Mouse (Mus musculus): ENCODE results near the gene Tfb1m. TPM values are rescaled to one million over a fixed set of nuclear protein-coding genes. Genes with fewer than 3 reads are reported as not detected.

Gene Tfb1m
- total RNA-seq, 2 experiments from 2014 or later = 5.9 to 6.1 TPM

DNA sequence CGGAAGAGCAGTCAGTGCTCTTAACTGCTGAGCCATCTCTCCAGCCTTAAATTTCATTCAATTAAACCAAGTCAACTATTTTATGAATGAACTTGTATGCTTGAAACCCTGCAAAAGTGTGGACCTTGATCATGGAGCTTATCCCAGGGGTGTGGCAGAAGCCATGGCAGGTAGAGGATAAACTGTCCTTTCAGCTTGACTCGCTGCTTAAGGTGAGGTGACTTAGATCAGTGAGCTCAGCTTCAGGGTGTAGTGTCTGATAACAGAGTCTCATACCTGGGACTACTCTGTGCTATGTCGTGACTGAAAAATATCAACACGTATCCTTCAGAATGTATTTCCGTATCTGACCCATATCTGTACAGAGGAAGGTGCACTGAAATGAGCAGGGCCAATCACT lies 37.2 kb downstream of the Tfb1m start:
- intact Hi-C loops (cut with DNase I) = no loop called here
- DNase-seq (ENCODE audit: extremely low spot score in 1 of 2, low spot score in 2 of 2) = no peak

DNA sequence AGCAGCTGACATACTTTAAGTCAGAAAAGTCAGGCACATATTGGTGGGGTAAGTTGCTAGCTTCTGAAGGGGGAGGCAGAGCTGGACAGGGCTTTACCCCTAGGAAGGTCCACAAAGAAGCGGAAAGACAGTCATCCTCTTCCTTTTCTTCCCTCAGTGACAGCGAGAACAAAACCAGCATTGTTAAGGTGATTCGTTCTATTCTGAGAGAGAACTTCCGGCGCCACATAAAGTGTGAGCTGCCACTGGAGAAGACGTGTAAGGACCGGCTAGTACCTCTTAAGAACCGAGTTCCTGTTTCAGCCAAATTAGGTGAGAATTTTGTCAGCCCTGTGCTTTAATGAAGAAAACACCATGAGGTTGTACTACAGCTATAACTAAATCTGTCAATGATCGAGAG lies 41.2 kb downstream of the Tfb1m start:
- intact Hi-C loops (cut with DNase I) = loop anchor here (10.0 kb wide), 1 partner anchor 232 kb away; no protein-coding TSS in a partner anchor
- DNase-seq (ENCODE audit: extremely low spot score in 1 of 2, low spot score in 2 of 2) = no peak

DNA sequence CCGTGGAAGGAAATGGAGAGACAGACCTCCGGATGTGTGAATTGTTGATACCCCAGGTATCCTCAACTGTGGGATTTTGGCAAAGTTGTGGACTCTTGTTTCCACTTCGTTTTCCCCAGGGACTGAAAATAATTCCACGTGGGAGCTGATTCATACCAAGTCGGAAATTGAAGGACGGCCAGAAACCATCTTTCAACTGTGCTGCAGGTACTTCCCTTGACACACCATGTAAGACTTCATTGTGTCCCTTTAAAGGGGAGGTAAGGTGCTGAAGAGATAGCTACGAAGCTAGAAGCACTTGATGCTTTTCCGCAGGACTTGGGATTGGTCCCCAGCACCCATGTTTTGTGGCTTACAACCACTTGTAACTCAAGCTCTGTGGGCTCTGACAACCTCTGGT lies 41.7 kb downstream of the Tfb1m start:
- no peak for DNase-seq (ENCODE audit: extremely low spot score in 1 of 2, low spot score in 2 of 2)
- intact Hi-C loops (cut with DNase I) = loop anchor here (10.0 kb wide), 1 partner anchor 231 kb away; no protein-coding TSS in a partner anchor

DNA sequence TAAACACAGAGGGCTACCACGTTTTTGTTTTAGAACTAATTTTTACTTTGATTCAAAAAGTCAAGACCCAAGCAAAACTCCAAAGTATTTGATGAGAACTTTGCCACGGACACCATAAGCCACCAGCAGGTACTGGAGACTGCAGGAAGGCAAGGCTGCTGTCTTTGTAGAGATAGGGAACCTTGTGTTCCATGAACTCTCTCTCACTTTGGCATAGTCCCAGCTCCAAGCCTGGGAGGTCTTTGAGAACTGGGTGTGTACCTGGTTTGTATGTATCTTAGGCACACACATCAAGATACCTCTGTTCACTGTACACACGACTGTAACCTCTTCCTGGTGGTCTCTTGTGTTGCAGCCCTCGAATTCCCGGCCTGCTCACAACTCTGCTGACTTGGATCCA lies 43.3 kb downstream of the Tfb1m start:
- no peak for DNase-seq (ENCODE audit: extremely low spot score in 1 of 2, low spot score in 2 of 2)
- intact Hi-C loops (cut with DNase I) = loop anchor here (10.0 kb wide), 1 partner anchor 230 kb away; no protein-coding TSS in a partner anchor

DNA sequence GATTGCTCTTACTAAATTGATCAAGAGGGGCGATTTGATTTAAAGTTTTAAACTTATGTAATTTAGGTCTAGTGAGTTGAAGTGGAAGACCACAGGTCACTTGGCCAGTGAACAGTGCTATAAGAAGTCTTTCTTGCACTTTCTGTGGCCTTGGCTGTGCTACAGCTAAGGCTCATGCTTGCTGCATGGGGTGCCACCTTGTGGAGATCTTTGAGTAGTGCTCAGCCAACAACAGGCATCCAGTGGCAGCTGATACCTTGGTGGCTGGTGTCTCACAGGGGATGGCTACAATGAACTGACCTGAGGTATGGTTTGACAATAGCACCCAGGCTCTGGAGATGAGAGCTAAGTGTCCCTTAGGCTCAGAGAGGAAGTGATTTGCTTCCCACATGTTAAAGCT lies 47.7 kb downstream of the Tfb1m start:
- peak; percentile 71 to 74 for DNase-seq (ENCODE audit: extremely low spot score in 1 of 2, low spot score in 2 of 2)
- intact Hi-C loops (cut with DNase I) = loop anchor here (2.0 to 10.0 kb wide), 2 partner anchors 61 to 225 kb away; no protein-coding TSS in a partner anchor

DNA sequence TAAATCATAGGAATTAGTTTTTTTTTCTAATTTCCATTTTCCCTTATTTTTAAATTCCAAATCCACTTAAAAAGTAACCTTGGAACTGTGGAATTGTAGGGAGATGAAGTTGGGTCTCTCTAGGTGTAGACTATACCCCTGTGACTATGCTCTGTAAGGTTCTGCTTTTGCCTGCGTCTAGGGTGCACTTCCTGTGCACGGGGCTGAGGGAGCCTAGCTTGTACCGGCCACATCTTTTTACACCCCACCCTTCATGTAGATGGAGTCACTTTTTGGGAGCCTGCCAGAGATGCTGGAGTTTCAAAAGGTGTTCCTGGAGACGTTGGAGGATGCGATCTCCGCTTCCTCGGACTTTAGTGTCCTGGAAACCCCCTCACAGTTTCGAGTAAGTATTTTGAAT lies 51.1 kb downstream of the Tfb1m start:
- intact Hi-C loops (cut with DNase I) = no loop called here
- DNase-seq (ENCODE audit: extremely low spot score in 1 of 2, low spot score in 2 of 2) = no peak

DNA sequence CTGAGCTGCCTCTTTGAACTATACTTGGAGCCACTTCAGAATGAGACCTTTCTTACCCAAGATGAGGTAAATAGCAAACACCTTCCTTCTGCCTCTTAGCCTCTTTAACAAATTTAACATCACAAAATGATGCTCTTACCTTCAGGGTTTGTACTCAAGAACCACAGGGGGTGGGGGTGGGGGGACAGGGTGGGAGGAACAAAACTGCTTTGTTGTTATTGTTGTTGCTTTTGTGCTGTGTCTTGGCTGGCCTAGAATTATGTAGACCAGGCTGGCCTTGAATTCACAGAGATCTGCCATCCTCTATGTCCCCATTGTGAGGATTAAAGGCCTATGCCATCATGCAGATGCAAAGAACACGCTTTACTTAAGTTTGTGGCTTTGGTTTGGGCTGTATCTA lies 51.9 kb downstream of the Tfb1m start:
- intact Hi-C loops (cut with DNase I) = no loop called here
- DNase-seq (ENCODE audit: extremely low spot score in 1 of 2, low spot score in 2 of 2) = no peak

DNA sequence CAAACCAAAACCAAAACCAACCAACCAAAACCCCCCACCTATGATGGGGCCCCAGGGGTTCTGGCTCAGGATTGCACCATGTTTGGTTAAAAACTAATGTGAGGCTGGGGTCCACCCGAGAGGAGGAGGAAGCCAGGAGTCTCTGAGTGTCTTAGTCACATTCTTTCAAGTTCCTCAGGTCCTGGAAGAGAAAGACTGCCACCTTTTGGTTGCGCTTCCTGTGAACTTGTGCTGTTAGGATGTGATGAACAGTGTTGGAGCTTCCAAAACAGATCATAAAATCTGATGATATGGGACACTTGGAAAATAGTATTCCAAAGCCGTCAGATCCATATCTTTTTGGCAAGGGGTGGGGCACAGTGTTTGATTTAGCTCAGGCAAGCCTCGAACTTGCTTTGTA lies 56.6 kb downstream of the Tfb1m start:
- intact Hi-C loops (cut with DNase I) = no loop called here
- no peak for DNase-seq (ENCODE audit: extremely low spot score in 1 of 2, low spot score in 2 of 2)

DNA sequence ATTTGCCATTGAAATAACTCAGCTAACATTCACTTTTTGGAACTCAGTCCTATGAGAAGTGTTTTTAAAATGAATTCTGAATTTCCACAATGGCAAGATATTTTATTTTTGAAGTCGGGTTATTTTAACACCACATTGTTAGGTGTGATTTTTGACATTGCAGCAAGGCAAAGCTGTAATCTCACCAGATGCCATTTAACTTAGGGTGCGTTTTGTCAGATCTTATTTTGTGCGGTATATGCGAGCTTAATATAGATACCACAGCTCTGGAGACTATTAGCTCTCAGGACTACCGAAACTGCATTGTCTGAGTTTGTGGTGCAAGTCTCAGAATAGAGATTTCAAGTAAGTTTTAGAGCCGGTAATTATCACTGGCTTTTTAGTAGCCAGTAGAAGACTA lies 57.5 kb downstream of the Tfb1m start:
- intact Hi-C loops (cut with DNase I) = no loop called here
- no peak for DNase-seq (ENCODE audit: extremely low spot score in 1 of 2, low spot score in 2 of 2)

DNA sequence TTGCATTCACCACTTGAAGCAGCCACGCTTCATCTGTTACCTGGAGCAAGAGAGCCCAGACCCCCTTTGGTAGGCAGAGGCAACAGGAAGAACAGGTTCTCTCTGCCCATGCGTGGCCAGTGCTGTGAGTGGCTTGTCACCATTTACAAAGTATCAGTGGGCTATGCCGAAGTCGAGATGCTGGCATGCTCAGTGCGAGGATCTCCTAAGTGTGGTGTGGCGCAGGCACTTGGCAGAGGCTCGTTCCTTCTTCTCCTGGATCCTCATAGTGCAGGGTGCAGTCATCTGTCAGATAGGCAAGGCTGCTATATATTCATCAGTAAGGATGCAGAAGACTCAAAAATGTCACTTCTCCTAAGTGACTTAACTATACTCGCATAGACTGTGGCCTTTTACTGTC lies 58.1 kb downstream of the Tfb1m start:
- DNase-seq (ENCODE audit: extremely low spot score in 1 of 2, low spot score in 2 of 2) = no peak
- intact Hi-C loops (cut with DNase I) = no loop called here

DNA sequence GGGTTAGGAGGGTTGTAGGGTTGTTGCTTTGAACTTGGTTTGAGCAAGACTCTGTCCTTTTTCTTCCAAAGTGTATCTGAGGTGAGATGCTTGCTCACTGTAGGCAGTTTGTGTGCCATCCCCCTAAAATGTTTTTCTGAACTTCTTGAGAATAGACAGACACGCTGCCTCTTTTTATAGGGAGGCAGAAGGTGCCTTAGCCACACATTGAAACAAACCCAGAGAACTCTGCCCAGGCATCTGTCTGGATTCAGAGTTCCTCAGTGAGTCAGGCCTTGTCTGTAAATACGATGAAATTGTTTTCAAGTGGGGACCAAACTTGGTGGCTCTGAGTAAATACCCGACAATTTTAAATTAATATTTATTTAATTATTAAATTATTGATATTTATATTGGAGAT lies 59.0 kb downstream of the Tfb1m start:
- no peak for DNase-seq (ENCODE audit: extremely low spot score in 1 of 2, low spot score in 2 of 2)
- intact Hi-C loops (cut with DNase I) = no loop called here

DNA sequence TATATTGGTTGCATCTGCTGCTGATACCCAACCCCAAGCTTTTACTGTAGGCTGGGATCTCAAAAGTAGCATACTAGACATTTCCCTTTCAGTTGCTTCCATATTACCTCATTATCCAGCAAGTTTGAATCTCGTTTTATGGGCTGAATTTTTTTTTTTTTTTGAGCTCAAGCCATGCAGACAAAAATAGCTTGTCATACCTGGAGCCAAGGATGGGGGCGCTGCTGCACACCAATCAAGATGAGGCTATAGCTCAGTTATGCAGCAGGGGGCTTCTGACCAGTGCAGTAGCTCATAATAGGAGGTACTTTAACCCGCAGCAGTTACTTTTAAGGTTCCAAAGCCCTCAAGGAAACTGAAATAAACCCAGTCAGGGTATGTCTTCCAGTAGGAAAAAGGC lies 59.5 kb downstream of the Tfb1m start:
- intact Hi-C loops (cut with DNase I) = no loop called here
- peak in 1 of 2 experiments; percentile 66 for DNase-seq (ENCODE audit: extremely low spot score in 1 of 2, low spot score in 2 of 2)

DNA sequence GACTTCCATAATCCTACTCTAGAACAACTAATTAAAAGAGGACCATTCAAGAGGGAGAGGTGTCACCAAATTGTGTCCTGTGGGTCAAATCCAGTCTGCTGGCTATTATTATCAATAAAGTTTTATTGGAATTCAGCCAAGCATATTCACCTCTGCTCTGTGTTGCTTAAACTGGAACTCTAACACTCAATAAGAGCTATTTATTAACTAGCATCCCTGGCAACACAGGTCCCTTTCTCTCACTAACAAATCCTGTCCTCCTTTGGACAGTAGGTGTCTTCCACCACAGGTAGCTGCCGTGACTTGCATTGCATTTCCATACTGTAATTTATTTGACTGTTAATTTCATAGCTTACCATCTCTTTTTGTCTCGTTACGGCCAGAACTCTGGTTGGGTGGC lies 61.5 kb downstream of the Tfb1m start:
- intact Hi-C loops (cut with DNase I) = no loop called here
- no peak for DNase-seq (ENCODE audit: extremely low spot score in 1 of 2, low spot score in 2 of 2)

DNA sequence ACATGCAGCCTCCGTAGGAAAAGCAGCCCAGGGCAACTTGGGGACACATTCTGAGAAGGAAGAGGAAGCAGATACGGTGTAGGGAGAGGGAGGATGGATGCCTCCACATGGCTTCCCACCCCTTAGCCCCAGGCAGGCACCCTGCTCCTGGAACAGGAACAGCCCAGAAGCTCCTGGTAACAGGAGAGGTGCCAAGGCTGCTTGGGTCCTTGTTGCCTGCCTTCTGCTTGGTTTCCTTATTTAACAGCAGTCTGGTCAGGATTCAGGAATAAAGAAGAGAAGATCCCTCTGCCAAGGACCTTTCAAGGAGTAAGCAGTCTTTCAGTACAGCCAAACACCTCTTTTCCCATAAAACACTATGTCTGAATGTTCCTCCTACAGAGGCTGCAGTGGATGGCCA lies 62.0 kb downstream of the Tfb1m start:
- DNase-seq (ENCODE audit: extremely low spot score in 1 of 2, low spot score in 2 of 2) = peak; percentile 57 to 76
- intact Hi-C loops (cut with DNase I) = no loop called here

DNA sequence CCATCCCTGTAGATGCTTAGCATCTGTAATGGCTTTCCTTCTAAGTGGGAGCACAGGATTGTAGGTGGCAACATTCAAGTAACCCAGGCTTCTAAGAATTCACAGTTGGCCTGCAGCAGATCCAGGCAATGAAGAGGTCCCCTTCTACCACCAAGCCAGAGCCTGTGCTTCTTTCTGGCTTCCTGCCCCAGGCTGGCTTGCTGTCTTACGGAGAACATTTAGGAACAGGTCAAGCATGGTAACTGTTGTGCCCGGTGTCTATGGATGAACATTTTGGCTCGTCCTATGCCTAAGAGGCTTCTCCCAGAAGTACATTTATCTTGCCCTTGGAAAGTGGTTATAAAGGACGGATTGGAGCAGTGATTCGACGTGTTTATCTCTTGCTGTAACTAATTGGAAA lies 65.9 kb downstream of the Tfb1m start:
- intact Hi-C loops (cut with DNase I) = no loop called here
- no peak for DNase-seq (ENCODE audit: extremely low spot score in 1 of 2, low spot score in 2 of 2)

DNA sequence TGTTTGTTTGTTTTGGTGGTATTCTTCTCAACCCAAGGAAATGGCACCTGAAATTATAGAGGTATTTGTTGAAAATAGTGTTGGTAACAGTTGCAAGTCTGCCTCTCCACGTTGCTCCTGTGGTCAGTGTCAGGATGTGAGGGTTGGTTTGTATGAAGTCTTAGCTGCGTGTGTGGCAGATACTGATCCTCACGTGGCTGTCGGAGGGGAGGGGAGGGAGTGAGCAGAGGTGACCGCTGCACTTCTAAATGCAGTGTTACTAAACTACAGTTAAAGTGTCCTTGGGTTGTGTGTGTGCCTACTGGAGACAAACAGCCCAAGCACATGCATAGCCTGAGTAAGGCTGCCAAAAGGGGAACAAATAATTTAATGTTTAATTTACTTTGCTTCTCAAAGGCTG lies 66.5 kb downstream of the Tfb1m start:
- DNase-seq (ENCODE audit: extremely low spot score in 1 of 2, low spot score in 2 of 2) = no peak
- intact Hi-C loops (cut with DNase I) = no loop called here

DNA sequence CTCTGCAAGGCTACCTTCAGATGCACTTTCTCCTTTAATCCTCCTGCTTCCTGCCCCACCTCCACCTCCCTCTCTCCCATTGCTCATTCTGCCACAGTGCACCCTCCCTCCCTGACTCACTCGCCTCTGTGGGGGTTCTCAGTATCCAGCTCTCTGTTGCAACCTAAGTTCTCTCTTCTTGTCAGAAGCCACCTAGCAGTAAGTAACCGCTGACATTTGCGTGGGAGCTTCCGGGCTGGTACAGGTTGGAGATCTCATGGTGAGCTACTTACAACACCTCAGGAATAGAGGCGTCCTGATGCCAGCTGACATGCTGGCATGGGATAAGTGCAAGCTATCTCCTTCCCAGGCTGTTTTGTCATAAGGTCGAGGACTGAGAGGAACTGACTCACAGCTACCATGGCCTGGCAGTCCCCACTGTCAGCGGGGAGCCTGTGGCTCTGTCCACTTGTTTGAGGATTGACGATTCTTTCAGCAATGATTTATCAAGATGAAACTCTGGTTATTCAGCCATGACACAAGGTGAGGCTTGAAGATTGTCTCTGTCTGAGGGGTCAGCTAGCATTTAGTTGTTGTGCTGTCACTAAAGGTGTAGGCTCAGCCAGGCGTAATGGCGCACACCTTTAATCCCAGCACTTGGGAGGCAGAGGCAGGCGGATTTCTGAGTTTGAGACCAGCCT lies 67.2 kb downstream of the Tfb1m start:
- no peak for DNase-seq (ENCODE audit: extremely low spot score in 1 of 2, low spot score in 2 of 2)
- intact Hi-C loops (cut with DNase I) = no loop called here

DNA sequence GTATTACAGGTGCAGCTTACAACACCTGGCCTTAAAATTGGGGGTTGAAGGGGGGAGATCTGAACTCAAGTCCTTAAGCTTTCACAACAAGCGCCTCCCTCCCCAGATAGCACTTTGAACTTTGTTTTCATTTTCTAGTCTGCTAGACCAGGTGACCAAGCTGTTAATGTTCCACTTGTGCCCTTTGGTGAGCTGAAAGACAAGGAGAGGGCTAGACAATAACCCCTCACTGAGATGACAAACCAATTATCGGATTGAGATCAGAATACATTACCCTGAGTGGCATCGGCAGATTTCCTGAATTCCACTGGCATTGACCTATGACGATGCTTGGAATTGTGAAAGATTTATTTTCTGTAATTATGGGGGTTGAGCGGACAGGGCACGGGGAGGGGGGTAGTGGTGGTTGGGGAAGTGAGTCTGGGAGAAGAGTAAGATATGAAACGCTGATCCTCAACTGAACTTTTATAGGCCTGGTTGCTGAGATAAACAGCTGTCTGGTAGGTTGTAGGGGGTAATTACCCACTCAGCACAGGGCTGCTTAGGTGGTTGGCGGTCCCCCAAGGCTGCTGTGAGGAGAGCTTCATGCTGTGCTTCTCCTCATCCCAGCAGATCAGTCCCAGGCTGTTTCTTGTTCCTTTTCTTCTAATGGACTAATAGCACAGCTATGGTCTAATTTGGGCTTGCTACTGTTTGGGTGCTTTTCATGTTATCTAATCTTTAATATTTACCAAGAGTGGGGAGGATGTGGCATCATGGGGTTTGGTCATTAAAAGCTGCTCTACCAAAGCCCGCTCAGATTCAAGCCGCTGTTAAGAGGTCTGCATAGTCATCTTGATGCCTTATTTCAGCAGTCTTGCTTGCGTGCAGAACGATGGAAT lies 69.6 kb downstream of the Tfb1m start:
- no peak for DNase-seq (ENCODE audit: extremely low spot score in 1 of 2, low spot score in 2 of 2)
- intact Hi-C loops (cut with DNase I) = no loop called here

DNA sequence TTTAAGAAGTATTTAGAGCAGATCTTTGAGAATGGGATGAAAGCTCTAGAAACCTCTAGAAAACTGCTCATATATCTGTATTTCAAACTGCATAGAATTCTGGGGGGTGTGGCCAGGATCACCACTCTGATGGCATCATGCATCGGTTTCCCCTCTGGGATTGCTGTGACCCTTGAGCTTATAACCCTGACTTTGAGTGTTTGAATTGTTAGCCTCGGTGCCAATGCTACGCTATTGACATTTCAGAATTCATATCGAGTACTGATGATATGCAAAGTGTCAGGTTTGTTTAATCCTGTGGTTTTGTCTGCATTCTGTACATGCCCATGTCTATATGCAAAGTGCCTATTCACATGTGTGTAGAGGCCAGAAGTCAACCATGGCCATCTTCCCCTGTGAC lies 70.4 kb downstream of the Tfb1m start:
- intact Hi-C loops (cut with DNase I) = no loop called here
- DNase-seq (ENCODE audit: extremely low spot score in 1 of 2, low spot score in 2 of 2) = no peak

DNA sequence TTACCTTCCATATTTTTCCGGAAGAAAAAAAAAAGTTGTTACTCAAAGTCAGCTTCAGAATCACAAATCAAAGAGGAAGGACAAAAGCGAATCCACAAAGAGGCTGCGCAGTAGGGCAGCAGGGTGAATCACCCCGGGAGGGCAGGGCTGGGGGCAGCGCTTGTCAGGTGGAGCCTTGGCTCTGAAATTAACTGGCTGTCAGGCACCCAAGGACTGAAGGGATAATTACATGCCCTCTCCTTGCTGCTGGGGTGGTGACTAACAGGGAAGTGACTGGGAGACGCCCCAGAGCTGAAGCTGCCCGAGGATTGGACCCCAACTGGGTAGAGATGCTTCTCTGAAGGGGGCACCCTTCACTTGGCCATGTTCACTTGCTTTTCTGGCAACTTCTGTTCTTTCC lies 71.7 kb downstream of the Tfb1m start:
- DNase-seq (ENCODE audit: extremely low spot score in 1 of 2, low spot score in 2 of 2) = no peak
- intact Hi-C loops (cut with DNase I) = no loop called here
